Mouse (Mus musculus) embryonic stem cell, embryonic (primary cell): ENCODE results near the gene Fam178b.

ENCODE experiments used
- CTCF ChIA-PET, 4 experiments: fragments of 300-600 bp in 2 of 4; fragments of 350-600 bp in 2 of 4; sonication (Branson Sonifier 250); formaldehyde crosslinking; loops; one replicate each; lab custom pipeline; 2022; ENCODE audit warnings: inconsistent platforms in 2 of 4; lab: Charles Lee
- POLR2A ChIA-PET, 4 experiments: fragments of 300-600 bp in 2 of 4; fragments of 350-600 bp in 2 of 4; sonication (Branson Sonifier 250); formaldehyde crosslinking; loops; one replicate each; lab custom pipeline; 2022; ENCODE audit warnings: antibody characterized with exemption in 4 of 4, inconsistent platforms in 1 of 4; lab: Charles Lee

Fam178b gene

GRCm38 (mm10) chr1:36559256-36559655, 123.7 kb downstream of the Fam178b start:
- ChIA-PET CTCF (interaction anchor here (0.6 to 5.5 kb wide), 8 partner anchors 9 to 125 kb away, joined by 3 to 92 read pairs (median 14); partner anchors contain the start of gene Ankrd39 (in 4 of the 4)), POLR2A (interaction anchor here in 3 of 4 experiments (0.6 to 5.6 kb wide), 19 partner anchors 9 to 483 kb away, joined by 3 to 57 read pairs (median 7); partner anchors contain the start of genes 4933424G06Rik (in 1 of the 3), Ankrd39 (in 1 of the 3) and Fam178b (in 1 of the 3))

GRCm38 (mm10) chr1:36558031-36558993, 124.7 kb downstream of the Fam178b start, which contains the start of gene Sema4c:
TSS of gene Sema4c (minus strand) at chr1:36558349.
- POLR2A ChIA-PET: interaction anchor here (0.6 to 5.6 kb wide), 50 partner anchors 8 to 1325 kb away, joined by 3 to 57 read pairs (median 4); partner anchors contain the start of genes Ankrd39 (in 4 of the 4), 4933424G06Rik (in 1 of the 4), Fam178b (in 1 of the 4) and Gm42417 (in 1 of the 4)
- CTCF ChIA-PET: interaction anchor here (0.6 to 5.5 kb wide), 25 partner anchors 9 to 842 kb away, joined by 3 to 92 read pairs (median 4); partner anchors contain the start of genes Ankrd39 (in 4 of the 4), Cnnm3 (in 1 of the 4) and Fam178b (in 1 of the 4)

GRCm38 (mm10) chr1:36557457-36558011, 125.4 kb downstream of the Fam178b start:
- CTCF ChIA-PET: interaction anchor here (0.6 to 5.5 kb wide), 32 partner anchors 9 to 841 kb away, joined by 3 to 92 read pairs (median 4); partner anchors contain the start of genes Ankrd39 (in 4 of the 4), Ankrd23 (in 1 of the 4), Cnnm3 (in 1 of the 4) and Fam178b (in 1 of the 4)
- POLR2A ChIA-PET: interaction anchor here (0.5 to 5.6 kb wide), 40 partner anchors 9 to 1326 kb away, joined by 3 to 57 read pairs (median 4); partner anchors contain the start of genes Ankrd39 (in 4 of the 4), Fam178b (in 1 of the 4), Gm42417 (in 1 of the 4) and Kansl3 (in 1 of the 4)

GRCm38 (mm10) chr1:36556553-36557456, 126.2 kb downstream of the Fam178b start:
- POLR2A ChIA-PET: interaction anchor here (0.5 to 5.6 kb wide), 30 partner anchors 9 to 768 kb away, joined by 3 to 57 read pairs (median 4); partner anchors contain the start of genes Ankrd39 (in 4 of the 4), Fam178b (in 1 of the 4) and Gm42417 (in 1 of the 4)
- CTCF ChIA-PET: interaction anchor here (0.6 to 5.5 kb wide), 28 partner anchors 9 to 1114 kb away, joined by 3 to 92 read pairs (median 4); partner anchors contain the start of genes Ankrd39 (in 4 of the 4), Ankrd23 (in 1 of the 4) and Fam178b (in 1 of the 4)

GRCm38 (mm10) chr1:36555798-36556395, 127.1 kb downstream of the Fam178b start:
- CTCF ChIA-PET: interaction anchor here (0.6 to 5.5 kb wide), 10 partner anchors 8 to 214 kb away, joined by 3 to 92 read pairs (median 11); partner anchors contain the start of gene Ankrd39 (in 3 of the 4)
- POLR2A ChIA-PET: interaction anchor here (0.5 to 5.6 kb wide), 18 partner anchors 8 to 769 kb away, joined by 3 to 57 read pairs (median 6); partner anchors contain the start of genes Ankrd39 (in 3 of the 4), Fam178b (in 1 of the 4) and Gm42417 (in 1 of the 4)

- CTCF ChIA-PET: interaction anchor here in 3 of 4 experiments (0.9 to 5.5 kb wide), 7 partner anchors 7 to 59 kb away, joined by 3 to 92 read pairs (median 3); partner anchors contain the start of gene Ankrd39 (in 3 of the 3)
- POLR2A ChIA-PET: interaction anchor here in 2 of 4 experiments (0.7 to 4.0 kb wide), 7 partner anchors 8 to 129 kb away, joined by 3 to 57 read pairs (median 3); partner anchors contain the start of gene Ankrd39 (in 1 of the 2)
Measured at GRCm38 (mm10) chr1:36554633-36555399, 128.2 kb downstream of the Fam178b start.

- CTCF ChIA-PET: interaction anchor here in 3 of 4 experiments (0.6 to 1.4 kb wide), 5 partner anchors 41 to 139 kb away, joined by 3 to 5 read pairs (median 3); partner anchors contain the start of genes Cnnm3 (in 1 of the 3) and Cox5b (in 1 of the 3)
- POLR2A ChIA-PET: interaction anchor here in 1 of 4 experiments (0.9 to 1.0 kb wide), 2 partner anchors 14 to 31 kb away, joined by 3 read pairs; no protein-coding TSS in a partner anchor
Measured at GRCm38 (mm10) chr1:36552506-36552905, 130.5 kb downstream of the Fam178b start.

- CTCF ChIA-PET: interaction anchor here in 2 of 4 experiments (1.1 to 1.4 kb wide), 3 partner anchors 40 to 84 kb away, joined by 3 to 5 read pairs (median 3); partner anchors contain the start of gene Cnnm3 (in 1 of the 2)
- POLR2A ChIA-PET: interaction anchor here in 1 of 4 experiments (0.9 to 1.0 kb wide), 2 partner anchors 14 to 32 kb away, joined by 3 read pairs; no protein-coding TSS in a partner anchor
Measured at GRCm38 (mm10) chr1:36551904-36552303, 131.1 kb downstream of the Fam178b start.

- ChIA-PET POLR2A (interaction anchor here in 2 of 4 experiments (1.0 kb wide), 3 partner anchors 131 to 158 kb away, joined by 3 read pairs; no protein-coding TSS in a partner anchor), CTCF (interaction anchor here in 2 of 4 experiments (0.6 to 4.3 kb wide), 3 partner anchors 17 to 105 kb away, joined by 4 to 109 read pairs (median 4); partner anchors contain the start of gene Lman2l (in 1 of the 2))
Measured at GRCm38 (mm10) chr1:36550075-36550863, 132.7 kb downstream of the Fam178b start.

- CTCF ChIA-PET: interaction anchor here in 2 of 4 experiments (0.6 to 4.3 kb wide), 4 partner anchors 16 to 104 kb away, joined by 4 to 109 read pairs (median 8); partner anchors contain the start of gene Lman2l (in 1 of the 2)
- POLR2A ChIA-PET: interaction anchor here in 2 of 4 experiments (0.6 to 1.0 kb wide), 4 partner anchors 40 to 159 kb away, joined by 3 read pairs; no protein-coding TSS in a partner anchor
Measured at GRCm38 (mm10) chr1:36549491-36549890, 133.5 kb downstream of the Fam178b start.

- CTCF ChIA-PET: interaction anchor here in 2 of 4 experiments (2.7 to 4.3 kb wide), 5 partner anchors 9 to 134 kb away, joined by 12 to 131 read pairs (median 92); partner anchors contain the start of genes Fam178b (in 1 of the 2) and Sema4c (in 1 of the 2)
- POLR2A ChIA-PET: interaction anchor here in 3 of 4 experiments (0.5 to 5.0 kb wide), 13 partner anchors 9 to 160 kb away, joined by 3 to 40 read pairs (median 6); partner anchors contain the start of genes Ankrd23 (in 1 of the 3), Fam178b (in 1 of the 3) and Sema4c (in 1 of the 3)
Measured at GRCm38 (mm10) chr1:36548771-36549170, 134.2 kb downstream of the Fam178b start.

- ChIA-PET CTCF (interaction anchor here (0.6 to 4.3 kb wide), 83 partner anchors 7 to 871 kb away, joined by 3 to 131 read pairs (median 9); partner anchors contain the start of genes Fam178b (in 4 of the 4), Sema4c (in 4 of the 4), 4933424G06Rik (in 1 of the 4) and Ankrd23 (in 1 of the 4)), POLR2A (interaction anchor here (0.5 to 5.0 kb wide), 45 partner anchors 8 to 199 kb away, joined by 3 to 57 read pairs (median 5); partner anchors contain the start of genes Fam178b (in 2 of the 4), Sema4c (in 2 of the 4), 4933424G06Rik (in 1 of the 4) and Ankrd23 (in 1 of the 4))
Measured at GRCm38 (mm10) chr1:36547981-36548598, 134.9 kb downstream of the Fam178b start.
